Comparison of ENCODE assay signal across 37 mouse cellular contexts in genomic region chr7:45726419-45726818, GRCm38 (mm10). TPM values are rescaled to one million over a fixed set of nuclear protein-coding genes. Genes with fewer than 3 reads are reported as not detected.
DNase-seq lines count a peak whose midpoint lies in the region; ATAC-seq and TF ChIP-seq lines count a peak whose summit lies in the region.
"Had no signal": no experiment of that assay in that cellular context is flagged by ENCODE, and none has a peak within 500 bp of the region (broad histone marks: within the 10 kb centered on the region; RNA-seq: fewer than 3 reads in every experiment).

No protein-coding gene starts in this region.

- H3K9me3 ChIP-seq in embryonic facial prominence, embryonic 10.5 days, result no peaks in the 10 kb centered on the region
- H3K9me3 ChIP-seq in stomach, embryonic 14.5 days (ENCODE audit: control insufficient read depth, low read depth, low read length), result no peaks in the 10 kb centered on the region
- no peaks in the 10 kb centered on the region for H3K9me3 ChIP-seq in midbrain, postnatal 0 days (ENCODE audit: low read length)
- H3K9me3 ChIP-seq in hindbrain, postnatal 0 days (ENCODE audit: low read length), result no peaks in the 10 kb centered on the region
- H3K9me3 ChIP-seq: embryonic facial prominence, embryonic 13.5 days; forebrain, embryonic 10.5 days; heart, embryonic 10.5 days; hindbrain, embryonic 15.5 days; liver, embryonic 15.5 days; neural tube, embryonic 15.5 days had no signal

- H3K9ac ChIP-seq in stomach, embryonic 14.5 days (replicated peaks; ENCODE audit: low read depth, low read length), result no peak overlapping the region
- H3K9ac ChIP-seq in midbrain, postnatal 0 days (replicated peaks; ENCODE audit: low read length, poor library complexity, severe bottlenecking), result no peak overlapping the region
- H3K9ac ChIP-seq in hindbrain, postnatal 0 days (replicated peaks; ENCODE audit: low read length), result no peak overlapping the region
- H3K9ac ChIP-seq: embryonic facial prominence, embryonic 13.5 days; forebrain, postnatal 0 days; hindbrain, embryonic 15.5 days; liver, embryonic 15.5 days; lung, embryonic 14.5 days; neural tube, embryonic 15.5 days had no signal

- H3K27ac ChIP-seq in embryonic facial prominence, embryonic 10.5 days (replicated peaks), result no peak overlapping the region
- peak overlapping the region; percentile 56; the same call in 1 of the 2 replicates for H3K27ac ChIP-seq in stomach, embryonic 14.5 days (ENCODE audit: low read length)
- no peak overlapping the region for H3K27ac ChIP-seq in midbrain, postnatal 0 days (ENCODE audit: low read depth, low read length)
- no peak overlapping the region for H3K27ac ChIP-seq in hindbrain, postnatal 0 days
- H3K27ac ChIP-seq: embryonic facial prominence, embryonic 13.5 days; forebrain, embryonic 10.5 days; heart, embryonic 10.5 days; hindbrain, embryonic 15.5 days; liver, embryonic 15.5 days; neural tube, embryonic 15.5 days had no signal

- peaks cover 87% of the 10 kb centered on the region for H3K36me3 ChIP-seq in embryonic facial prominence, embryonic 10.5 days (replicated peaks)
- peaks cover 31% of the 10 kb centered on the region for H3K36me3 ChIP-seq in stomach, embryonic 14.5 days (ENCODE audit: control insufficient read depth, insufficient read depth, low read length)
- peaks cover 35% of the 10 kb centered on the region for H3K36me3 ChIP-seq in midbrain, postnatal 0 days (ENCODE audit: insufficient read depth, low read length)
- peaks cover 10% of the 10 kb centered on the region; the same call in 1 of the 2 replicates for H3K36me3 ChIP-seq in hindbrain, postnatal 0 days (ENCODE audit: insufficient read depth, low read length)

- H3K27me3 ChIP-seq in embryonic facial prominence, embryonic 10.5 days (replicated peaks; ENCODE audit: low read depth, poor library complexity, severe bottlenecking), result no peaks in the 10 kb centered on the region
- no peaks in the 10 kb centered on the region for H3K27me3 ChIP-seq in stomach, embryonic 14.5 days (ENCODE audit: control insufficient read depth, insufficient read depth, low read length)
- H3K27me3 ChIP-seq in midbrain, postnatal 0 days (ENCODE audit: insufficient read depth, low read length), result no peaks in the 10 kb centered on the region
- H3K27me3 ChIP-seq in hindbrain, postnatal 0 days (ENCODE audit: insufficient read depth, low read length), result no peaks in the 10 kb centered on the region
- H3K27me3 ChIP-seq: CH12.LX; embryonic facial prominence, embryonic 13.5 days; hindbrain, embryonic 15.5 days; liver, embryonic 15.5 days; neural tube, embryonic 15.5 days had no signal

- H3K4me2 ChIP-seq in stomach, embryonic 14.5 days (replicated peaks; ENCODE audit: low read depth, low read length), result no peak overlapping the region
- no peak overlapping the region for H3K4me2 ChIP-seq in midbrain, postnatal 0 days (ENCODE audit: low read depth, low read length, poor library complexity, severe bottlenecking)
- no peak overlapping the region for H3K4me2 ChIP-seq in hindbrain, postnatal 0 days (ENCODE audit: low read depth, low read length)
- H3K4me2 ChIP-seq: embryonic facial prominence, embryonic 13.5 days; hindbrain, embryonic 15.5 days; liver, embryonic 15.5 days; lung, embryonic 14.5 days; neural tube, embryonic 15.5 days had no signal

- H3K4me1 ChIP-seq in embryonic facial prominence, embryonic 10.5 days, result peaks cover 21% of the 10 kb centered on the region
- peaks cover 11% of the 10 kb centered on the region for H3K4me1 ChIP-seq in stomach, embryonic 14.5 days (ENCODE audit: control insufficient read depth, insufficient read depth, low read length)
- no peaks in the 10 kb centered on the region for H3K4me1 ChIP-seq in midbrain, postnatal 0 days (ENCODE audit: insufficient read depth, low read length)
- no peaks in the 10 kb centered on the region for H3K4me1 ChIP-seq in hindbrain, postnatal 0 days (ENCODE audit: insufficient read depth, low read length)

- H3K4me3 ChIP-seq in embryonic facial prominence, embryonic 10.5 days, result peak overlapping the region; percentile 13; the same call in 1 of the 2 replicates
- H3K4me3 ChIP-seq in stomach, embryonic 14.5 days (ENCODE audit: low read depth, low read length), result no peak overlapping the region
- no peak overlapping the region for H3K4me3 ChIP-seq in midbrain, postnatal 0 days (ENCODE audit: low read depth, low read length)
- no peak overlapping the region for H3K4me3 ChIP-seq in hindbrain, postnatal 0 days (ENCODE audit: low read length)
- H3K4me3 ChIP-seq: embryonic facial prominence, embryonic 13.5 days; forebrain, embryonic 10.5 days; heart, embryonic 10.5 days; hindbrain, embryonic 15.5 days; liver, embryonic 15.5 days; neural tube, embryonic 15.5 days had no signal

- no peak for ATAC-seq in stomach, embryonic 14.5 days (ENCODE audit: insufficient number of reproducible peaks, insufficient read depth, low FRiP score, low read depth)
- no peak for ATAC-seq in midbrain, postnatal 0 days (ENCODE audit: low FRiP score)
- ATAC-seq in hindbrain, postnatal 0 days, result no peak
- ATAC-seq: activated CD4-positive, CD25-positive, alpha-beta regulatory T cell, adult 4 months; forebrain, postnatal 0 days had no signal

- DNase-seq in adrenal gland, adult (ENCODE audit: inconsistent age in 2 of 2, low spot score in 1 of 2), result peak; percentile 78 to 83
- no peak for DNase-seq in adrenal gland, postnatal 4 days (ENCODE audit: low spot score in 2 of 2)
- DNase-seq in heart, adult 11 months, result peak; percentile 75
- no peak for DNase-seq in heart, adult 8-10 months (ENCODE audit: low spot score)
- DNase-seq in embryonic facial prominence, embryonic 10.5 days (ENCODE audit: low spot score), result no peak
- no peak for DNase-seq in midbrain, postnatal 0 days (ENCODE audit: low spot score)
- DNase-seq in hindbrain, postnatal 0 days (ENCODE audit: low spot score), result no peak
- DNase-seq: cerebellum, adult 11 months; cerebellum, adult 9-10 months; embryo, embryonic 11 days; forebrain, postnatal 0 days; heart, postnatal 4 days; kidney, postnatal 14 days; layer of hippocampus, adult 9-11 months; lung, embryonic 14.5 days; lung, postnatal 14 days; midbrain, embryonic 14.5 days; retina, postnatal 1 day; right cerebral cortex, postnatal 14 days; spleen, adult 18-20 months; thymus, postnatal 36 days had no signal

- TF ChIP-seq CTCF in midbrain, postnatal 0 days (IDR thresholded peaks at IDR 0.05), result no peak
- no peak for TF ChIP-seq CTCF in hindbrain, postnatal 0 days (IDR thresholded peaks at IDR 0.05; ENCODE audit: low read depth)

- 94% methylated on average over 10 of the region's 10 CpGs for WGBS in embryonic facial prominence, embryonic 10.5 days
- 91% methylated on average over 10 of the region's 10 CpGs for WGBS in stomach, embryonic 14.5 days
- WGBS in midbrain, postnatal 0 days, result 95% methylated on average over 10 of the region's 10 CpGs
- 92% methylated on average over 10 of the region's 10 CpGs for WGBS in hindbrain, postnatal 0 days

RNA-seq across cellular contexts. Expression of gene Spaca4, which starts 0.8 kb away (rescaled TPM):
- not detected for total RNA-seq in adrenal gland, postnatal 4 days (2021)
- not detected for total RNA-seq in heart, adult 8-10 months (2022)
- 0.22 TPM in 1 of 2 replicates, not detected in the other for polyA plus RNA-seq in embryonic facial prominence, embryonic 10.5 days (2016; fragmentation: Nextera tagmentation; extraction: Ambion mirVana)
- 0.38 TPM in 1 of 2 replicates, not detected in the other for polyA plus RNA-seq in stomach, embryonic 14.5 days (2014; fragmentation: Nextera tagmentation; extraction: Ambion mirVana)
- not detected in 2 replicates for total RNA-seq in midbrain, postnatal 0 days (2014; rRNA removed)
- polyA plus RNA-seq in midbrain, postnatal 0 days (2015; fragmentation: Nextera tagmentation; extraction: Ambion mirVana), result not detected in 2 replicates
- not detected in 2 replicates for total RNA-seq in hindbrain, postnatal 0 days (2014; rRNA removed)
- polyA plus RNA-seq in hindbrain, postnatal 0 days (2015; fragmentation: Nextera tagmentation; extraction: Ambion mirVana), result not detected in 2 replicates
- total RNA-seq: CH12.LX; forebrain, postnatal 0 days; gastrocnemius, adult 8-10 months; gastrocnemius, postnatal 4 days; heart, postnatal 4 days; left cerebral cortex, postnatal 10 days; liver, adult 2 months had no signal
- polyA plus RNA-seq: activated CD4-positive, CD25-positive, alpha-beta regulatory T cell, adult 4 months; embryonic facial prominence, embryonic 13.5 days; forebrain, postnatal 0 days; heart, embryonic 10.5 days; heart, embryonic 16.5 days; hindbrain, embryonic 15.5 days; kidney, embryonic 14.5 days; limb, embryonic 11.5 days; liver, adult 2 months; liver, embryonic 15.5 days; lung, embryonic 14.5 days; midbrain, embryonic 14.5 days; neural tube, embryonic 15.5 days had no signal

RNA-seq across cellular contexts. Expression of gene Fam83e, which starts 5.4 kb away (rescaled TPM):
- total RNA-seq in adrenal gland, postnatal 4 days (2021), result under 1 TPM; 0.45 to 0.62 TPM
- total RNA-seq in heart, adult 8-10 months (2022), result under 1 TPM; 0.19 to 0.55 (median 0.44) TPM
- polyA plus RNA-seq in embryonic facial prominence, embryonic 10.5 days (2016; fragmentation: Nextera tagmentation; extraction: Ambion mirVana), result 1.8 and 2.2 TPM in 2 replicates
- polyA plus RNA-seq in stomach, embryonic 14.5 days (2014; fragmentation: Nextera tagmentation; extraction: Ambion mirVana), result 3.1 and 4.1 TPM in 2 replicates
- 0.14 TPM in 1 of 2 replicates, not detected in the other for total RNA-seq in midbrain, postnatal 0 days (2014; rRNA removed)
- 0.16 and 0.25 TPM in 2 replicates for polyA plus RNA-seq in midbrain, postnatal 0 days (2015; fragmentation: Nextera tagmentation; extraction: Ambion mirVana)
- total RNA-seq in hindbrain, postnatal 0 days (2014; rRNA removed), result 0.11 and 0.16 TPM in 2 replicates
- polyA plus RNA-seq in hindbrain, postnatal 0 days (2015; fragmentation: Nextera tagmentation; extraction: Ambion mirVana), result 0.09 and 0.25 TPM in 2 replicates
- polyA plus RNA-seq: activated CD4-positive, CD25-positive, alpha-beta regulatory T cell, adult 4 months; forebrain, postnatal 0 days had no signal

RNA-seq across cellular contexts. Expression of gene Sphk2, which starts 8.6 kb away (rescaled TPM):
- total RNA-seq in adrenal gland, postnatal 4 days (2021), result 10 to 100 TPM; 30.1 to 33.3 TPM
- 10 to 100 TPM; 15.3 to 19.3 (median 18.4) TPM for total RNA-seq in heart, adult 8-10 months (2022)
- 41.5 and 42.1 TPM in 2 replicates for polyA plus RNA-seq in embryonic facial prominence, embryonic 10.5 days (2016; fragmentation: Nextera tagmentation; extraction: Ambion mirVana)
- 24.4 TPM in 2 replicates for polyA plus RNA-seq in stomach, embryonic 14.5 days (2014; fragmentation: Nextera tagmentation; extraction: Ambion mirVana)
- total RNA-seq in midbrain, postnatal 0 days (2014; rRNA removed), result 22.4 and 23.5 TPM in 2 replicates
- 15.8 and 18.1 TPM in 2 replicates for polyA plus RNA-seq in midbrain, postnatal 0 days (2015; fragmentation: Nextera tagmentation; extraction: Ambion mirVana)
- 27.4 and 31.6 TPM in 2 replicates for total RNA-seq in hindbrain, postnatal 0 days (2014; rRNA removed)
- 17.8 and 18.5 TPM in 2 replicates for polyA plus RNA-seq in hindbrain, postnatal 0 days (2015; fragmentation: Nextera tagmentation; extraction: Ambion mirVana)

RNA-seq across cellular contexts. Expression of gene Rpl18, which starts 11.2 kb away (rescaled TPM):
- total RNA-seq in adrenal gland, postnatal 4 days (2021), result 1,000 to 10,000 TPM; 1,215 to 1,230 TPM
- total RNA-seq in heart, adult 8-10 months (2022), result 100 to 1,000 TPM; 552 to 697 (median 598) TPM
- 1,168 and 1,206 TPM in 2 replicates for polyA plus RNA-seq in embryonic facial prominence, embryonic 10.5 days (2016; fragmentation: Nextera tagmentation; extraction: Ambion mirVana)
- polyA plus RNA-seq in stomach, embryonic 14.5 days (2014; fragmentation: Nextera tagmentation; extraction: Ambion mirVana), result 1,227 and 1,272 TPM in 2 replicates
- 801 and 989 TPM in 2 replicates for total RNA-seq in midbrain, postnatal 0 days (2014; rRNA removed)
- polyA plus RNA-seq in midbrain, postnatal 0 days (2015; fragmentation: Nextera tagmentation; extraction: Ambion mirVana), result 473 and 492 TPM in 2 replicates
- 999 and 1,175 TPM in 2 replicates for total RNA-seq in hindbrain, postnatal 0 days (2014; rRNA removed)
- polyA plus RNA-seq in hindbrain, postnatal 0 days (2015; fragmentation: Nextera tagmentation; extraction: Ambion mirVana), result 519 and 535 TPM in 2 replicates

RNA-seq across cellular contexts. Expression of gene Dbp, which starts 21.5 kb away (rescaled TPM):
- 100 to 1,000 TPM; 101 to 129 TPM for total RNA-seq in adrenal gland, postnatal 4 days (2021)
- total RNA-seq in heart, adult 8-10 months (2022), result 100 to 1,000 TPM in 3 of 4 experiments, 10 to 100 TPM in 1; 72.2 to 183 (median 152) TPM
- polyA plus RNA-seq in embryonic facial prominence, embryonic 10.5 days (2016; fragmentation: Nextera tagmentation; extraction: Ambion mirVana), result 3.6 and 4.3 TPM in 2 replicates
- 6.4 and 6.7 TPM in 2 replicates for polyA plus RNA-seq in stomach, embryonic 14.5 days (2014; fragmentation: Nextera tagmentation; extraction: Ambion mirVana)
- 8.4 and 9.6 TPM in 2 replicates for total RNA-seq in midbrain, postnatal 0 days (2014; rRNA removed)
- polyA plus RNA-seq in midbrain, postnatal 0 days (2015; fragmentation: Nextera tagmentation; extraction: Ambion mirVana), result 4.6 and 4.8 TPM in 2 replicates
- 4.2 and 12.2 TPM in 2 replicates for total RNA-seq in hindbrain, postnatal 0 days (2014; rRNA removed)
- 4.6 and 5.3 TPM in 2 replicates for polyA plus RNA-seq in hindbrain, postnatal 0 days (2015; fragmentation: Nextera tagmentation; extraction: Ambion mirVana)

Comparison
In these comparisons a context has a peak if more than half of its experiments do, and no peak if none do; other contexts are left out.
1. DNase-seq: peak in adrenal gland, adult (2 of 2) and heart, adult 11 months (single experiment); none in adrenal gland, postnatal 4 days (0 of 2), heart, adult 8-10 months (single experiment), embryonic facial prominence, embryonic 10.5 days (single experiment), midbrain, postnatal 0 days (single experiment) and hindbrain, postnatal 0 days (single experiment).